Comparison of ENCODE assay signal across 20 mouse cellular contexts in genomic region chr6:125377042-125377441, GRCm38 (mm10). TPM values are rescaled to one million over a fixed set of nuclear protein-coding genes. Genes with fewer than 3 reads are reported as not detected.
DNase-seq lines count a peak whose midpoint lies in the region; ATAC-seq and TF ChIP-seq lines count a peak whose summit lies in the region.
"Had no signal": no experiment of that assay in that cellular context is flagged by ENCODE, and none has a peak within 500 bp of the region (broad histone marks: within the 10 kb centered on the region; RNA-seq: fewer than 3 reads in every experiment).

No protein-coding gene starts in this region.

- WGBS in kidney, adult 2 months: 70% methylated on average over 6 of the region's 6 CpGs
- 75% methylated on average over 6 of the region's 6 CpGs for WGBS in kidney, embryonic 15.5 days

- DNase-seq in kidney, adult 2 months: no peak
- DNase-seq in adipocyte (ENCODE audit: low spot score): peak; percentile 91
- no peak for DNase-seq in layer of hippocampus, adult 18-20 months (ENCODE audit: low spot score in 2 of 2)
- no peak for DNase-seq in heart, postnatal 25 days (ENCODE audit: low spot score)
- DNase-seq: cerebellum, adult 11-12 months; heart, adult 2 months; right cerebral cortex, adult 18-20 months had no signal

- no peak for TF ChIP-seq CTCF in kidney, adult 2 months (conservative IDR thresholded peaks at IDR 0.05; ENCODE audit: insufficient read depth, insufficient read length, low read depth, low read length)
- TF ChIP-seq CTCF in E14TG2a.4 (conservative IDR thresholded peaks at IDR 0.05; ENCODE audit: low read length): no peak

- no peaks in the 10 kb centered on the region for H3K36me3 ChIP-seq in kidney, adult 2 months (ENCODE audit: control insufficient read depth, insufficient read depth, low read length)
- H3K36me3 ChIP-seq in kidney, embryonic 15.5 days: 0 out of 2 replicates have a peak, but pooled peaks cover 3% of the 10 kb centered on the region
- no peaks in the 10 kb centered on the region for H3K36me3 ChIP-seq in E14TG2a.4 (ENCODE audit: insufficient read depth, low read length)
- H3K36me3 ChIP-seq in myocyte (ENCODE audit: control insufficient read depth, insufficient read depth): no peaks in the 10 kb centered on the region

- no peak for TF ChIP-seq POLR2A in kidney, adult 2 months (IDR thresholded peaks at IDR 0.05; ENCODE audit: low read depth, low read length)
- TF ChIP-seq POLR2A in myocyte (IDR thresholded peaks at IDR 0.05; ENCODE audit: insufficient read length, low read depth): no peak

- H3K27ac ChIP-seq in kidney, adult 2 months (ENCODE audit: insufficient read depth, low read depth, low read length): 0 out of 2 replicates have a peak overlapping the region, but pooled peaks have one; percentile 17
- no peak overlapping the region for H3K27ac ChIP-seq in kidney, embryonic 15.5 days
- H3K27ac ChIP-seq: heart, adult 2 months; hindbrain, embryonic 14.5 days had no signal

- no peak for ATAC-seq in kidney, embryonic 15.5 days (replicated peaks; ENCODE audit: low FRiP score)
- ATAC-seq: activated CD4-positive, CD25-positive, alpha-beta regulatory T cell, adult 4 months; forebrain, embryonic 16.5 days; midbrain, embryonic 16.5 days had no signal

- intact Hi-C loops in heart, postnatal 25 days (cut with DNase I): no loop called here

- no peak overlapping the region for H3ac ChIP-seq in myocyte (ENCODE audit: control insufficient read depth, insufficient read length)

- no peaks in the 10 kb centered on the region for H3K27me3 ChIP-seq in kidney, adult 2 months (replicated peaks; ENCODE audit: control insufficient read depth, insufficient read depth, low read length)
- H3K27me3 ChIP-seq in kidney, embryonic 15.5 days: peaks cover 30% of the 10 kb centered on the region
- H3K27me3 ChIP-seq in E14TG2a.4 (ENCODE audit: insufficient read depth, low read length) (peaks cover 79% of the 10 kb centered on the region), myocyte (ENCODE audit: control insufficient read depth, insufficient read depth, insufficient read length) (peaks cover 18% of the 10 kb centered on the region)

- no peaks in the 10 kb centered on the region for H3K79me2 ChIP-seq in myocyte (ENCODE audit: control insufficient read depth, insufficient read depth)

- no peak overlapping the region for H3K4me3 ChIP-seq in kidney, adult 2 months (ENCODE audit: insufficient read depth, low read depth, low read length)
- no peak overlapping the region for H3K4me3 ChIP-seq in kidney, embryonic 15.5 days (replicated peaks)
- H3K4me3 ChIP-seq in E14TG2a.4 (replicated peaks; ENCODE audit: low read length) (peak overlapping the region; percentile 68; the same call in 1 of the 2 replicates), myocyte (no peak overlapping the region)
- H3K4me3 ChIP-seq: heart, adult 2 months had no signal

- no peak overlapping the region for H3K9ac ChIP-seq in kidney, embryonic 15.5 days
- H3K9ac ChIP-seq: hindbrain, embryonic 14.5 days; lung, embryonic 14.5 days had no signal

- H3K4me2 ChIP-seq in kidney, embryonic 15.5 days: no peak overlapping the region
- peak overlapping the region; percentile 59 for H3K4me2 ChIP-seq in myocyte (ENCODE audit: low read depth)
- H3K4me2 ChIP-seq: hindbrain, embryonic 14.5 days; liver, embryonic 11.5 days; lung, embryonic 14.5 days had no signal

- H3K4me1 ChIP-seq in kidney, adult 2 months (ENCODE audit: control insufficient read depth, insufficient read depth, low read length): peaks cover 11% of the 10 kb centered on the region
- peaks cover 44% of the 10 kb centered on the region for H3K4me1 ChIP-seq in kidney, embryonic 15.5 days
- H3K4me1 ChIP-seq in E14TG2a.4 (replicated peaks; ENCODE audit: low read depth, low read length): peaks cover 75% of the 10 kb centered on the region

- no peaks in the 10 kb centered on the region for H3K9me3 ChIP-seq in kidney, embryonic 15.5 days (replicated peaks)
- no peaks in the 10 kb centered on the region for H3K9me3 ChIP-seq in E14TG2a.4 (ENCODE audit: low read length)

TF ChIP-seq in myocyte, 11 proteins besides CTCF, POLR2A, EP300 and RAD21:
- no peak for TF ChIP-seq CEBPB (IDR thresholded peaks at IDR 0.05; ENCODE audit: insufficient read depth, poor library complexity, severe bottlenecking)
- TF ChIP-seq REST (IDR thresholded peaks at IDR 0.05; ENCODE audit: insufficient read depth, insufficient read length): no peak
- TF ChIP-seq MAX (IDR thresholded peaks at IDR 0.05; ENCODE audit: low read depth): no peak
- no peak for TF ChIP-seq TCF12 (IDR thresholded peaks at IDR 0.05; ENCODE audit: insufficient read depth, poor library complexity, severe bottlenecking)
- TF ChIP-seq TCF3 (IDR thresholded peaks at IDR 0.05; ENCODE audit: insufficient read length, low read depth): no peak
- TF ChIP-seq SRF (IDR thresholded peaks at IDR 0.05; ENCODE audit: control insufficient read depth, insufficient read length, low read depth): no peak
- no peak for TF ChIP-seq MYOD1 (IDR thresholded peaks at IDR 0.05; ENCODE audit: control insufficient read depth in 1 of 3, insufficient read length in 2 of 3, low read depth in 2 of 3)
- TF ChIP-seq USF1 (IDR thresholded peaks at IDR 0.05; ENCODE audit: low read depth): no peak
- no peak for TF ChIP-seq MYOG (IDR thresholded peaks at IDR 0.05; ENCODE audit: control insufficient read depth in 1 of 3, insufficient read depth in 1 of 3, insufficient read length in 2 of 3, low read depth in 2 of 3)
- no peak for TF ChIP-seq POLR2AphosphoS2 (IDR thresholded peaks at IDR 0.05; ENCODE audit: insufficient read length, low read depth)
- TF ChIP-seq E2F4 (IDR thresholded peaks at IDR 0.05; ENCODE audit: insufficient read depth): no peak

RNA-seq across cellular contexts. Expression of gene Plekhg6, which starts 3.6 kb away (rescaled TPM):
- polyA plus RNA-seq in kidney, adult 2 months (2012; rRNA removed): 6.1 and 7.1 TPM in 2 replicates
- 4.7 and 4.9 TPM in 2 replicates for polyA plus RNA-seq in kidney, embryonic 15.5 days (2015; fragmentation: Nextera tagmentation; extraction: Ambion mirVana)
- polyA plus RNA-seq in myocyte (2012; fragmentation: generic; extraction: Trizol): 0.14 TPM
- total RNA-seq in layer of hippocampus, adult 18-20 months (2021): under 1 TPM; 0.13 to 0.17 TPM
- not detected for total RNA-seq in heart, postnatal 25 days (2021)
- total RNA-seq: common myeloid progenitor, adult 5-6 weeks; gastrocnemius, adult 8-10 months; layer of hippocampus, postnatal 25 days had no signal
- polyA plus RNA-seq: activated CD4-positive, CD25-positive, alpha-beta regulatory T cell, adult 4 months; forebrain, embryonic 16.5 days; spleen, adult 2 months had no signal

RNA-seq across cellular contexts. Expression of gene Tnfrsf1a, which starts 27.9 kb away (rescaled TPM):
- 98.6 and 109 TPM in 2 replicates for polyA plus RNA-seq in kidney, adult 2 months (2012; rRNA removed)
- 73.2 and 83.3 TPM in 2 replicates for polyA plus RNA-seq in kidney, embryonic 15.5 days (2015; fragmentation: Nextera tagmentation; extraction: Ambion mirVana)
- 84.5 TPM for polyA plus RNA-seq in myocyte (2012; fragmentation: generic; extraction: Trizol)
- total RNA-seq in layer of hippocampus, adult 18-20 months (2021): 10 to 100 TPM; 11.7 to 11.8 TPM
- total RNA-seq in heart, postnatal 25 days (2021): 10 to 100 TPM; 53.2 to 60.8 TPM

RNA-seq across cellular contexts. Expression of gene Scnn1a, which starts 56.6 kb away (rescaled TPM):
- 83.5 and 89.5 TPM in 2 replicates for polyA plus RNA-seq in kidney, adult 2 months (2012; rRNA removed)
- 4.4 and 4.8 TPM in 2 replicates for polyA plus RNA-seq in kidney, embryonic 15.5 days (2015; fragmentation: Nextera tagmentation; extraction: Ambion mirVana)
- polyA plus RNA-seq in myocyte (2012; fragmentation: generic; extraction: Trizol): 0.20 TPM
- 1 to 10 TPM; 3.6 to 6.6 TPM for total RNA-seq in layer of hippocampus, adult 18-20 months (2021)
- under 1 TPM; 0.70 TPM for total RNA-seq in heart, postnatal 25 days (2021)
- polyA plus RNA-seq: activated CD4-positive, CD25-positive, alpha-beta regulatory T cell, adult 4 months had no signal

Comparison
In these comparisons a context has a peak if more than half of its experiments do, and no peak if none do; other contexts are left out.
1. RNA of gene Scnn1a, which starts 56.6 kb away (polyA plus RNA-seq): 83.5 to 89.5 TPM in kidney, adult 2 months; 4.4 to 4.8 TPM in kidney, embryonic 15.5 days and 0.20 TPM in myocyte (single experiment); every median in the first group is over 10 times any median in the second.